Mouse (Mus musculus) G1E (cell line): ENCODE results near the gene Kmt5a. TPM values are rescaled to one million over a fixed set of nuclear protein-coding genes. Genes with fewer than 3 reads are reported as not detected.
"Not testable (repeated sequence)": the region's sequence is repeated elsewhere in the genome, so short reads cannot be mapped to it uniquely, and the experiment has no call there.

Source experiments
- ATAC-seq: 2 replicates; pipeline ENCODE4 v1.8.0; 2016; ENCODE audit warnings: mild to moderate bottlenecking; ENCODE audit not compliant: insufficient number of reproducible peaks, poor library complexity, low FRiP score, severe bottlenecking; ENCODE audit errors: extremely low read depth
- DNase-seq: peaks from one replicate; pipeline ENCODE4 v3.0.0; 2012; ENCODE audit warnings: low spot score
- H3K27me3 ChIP-seq: 2 replicates; pipeline ENCODE4 v1.6.1; 2012; ENCODE audit warnings: mild to moderate bottlenecking, low read length, inconsistent platforms; ENCODE audit not compliant: insufficient read depth
- H3K36me3 ChIP-seq: replicated peaks from 2 replicates; pipeline ENCODE3; 2012; ENCODE audit warnings: mild to moderate bottlenecking, inconsistent platforms
- H3K4me1 ChIP-seq: 2 replicates; pipeline ENCODE4 v1.6.1; 2012; ENCODE audit warnings: low read depth, low read length, inconsistent platforms, mixed read lengths; ENCODE audit not compliant: insufficient read depth
- H3K4me3 ChIP-seq: 2 replicates; pipeline ENCODE4 v1.5.1; 2012; ENCODE audit warnings: low read depth, mild to moderate bottlenecking, inconsistent platforms, low read length, moderate library complexity, mixed read lengths
- H3K9me3 ChIP-seq: replicated peaks from 2 replicates; pipeline ENCODE4 v1.6.1; 2012; ENCODE audit warnings: inconsistent platforms
- CTCF ChIP-seq: IDR thresholded peaks from 2 replicates; pipeline ENCODE4 v1.5.1; 2012; ENCODE audit warnings: low read depth, low read length, inconsistent platforms, mixed read lengths
- GATA1 ChIP-seq: IDR thresholded peaks from 2 replicates; pipeline ENCODE4 v1.6.1; 2012; ENCODE audit warnings: borderline replicate concordance, low read length, inconsistent platforms, mixed read lengths
- GATA2 ChIP-seq: IDR thresholded peaks from 2 replicates; pipeline ENCODE4 v1.6.1; 2012; ENCODE audit warnings: low read depth, low read length, inconsistent platforms, borderline replicate concordance
- POLR2AphosphoS5 ChIP-seq: IDR thresholded peaks from 2 replicates; pipeline ENCODE4 v1.6.1; 2012; ENCODE audit warnings: low read depth, low read length, inconsistent platforms; ENCODE audit not compliant: insufficient replicate concordance
- TAL1 ChIP-seq: conservative IDR thresholded peaks from 2 replicates; pipeline ENCODE4 v1.6.1; 2012; ENCODE audit warnings: low read depth, low read length, inconsistent platforms, mixed read lengths
- polyA plus RNA-seq: library from polyadenylated mRNA; stranded (reverse); fragments of >175 nt; gene quantifications from 2 replicates; pipeline ENCODE4 v1.2.3, GENCODE M21; 2012
- total RNA-seq, 2 experiments: library from RNA; stranded (forward) in 1 of 2; stranded (reverse) in 1 of 2; fragments of 200-1000 nt in 1 of 2; fragments of >200 nt in 1 of 2; fragmentation: Nextera tagmentation in 1 of 2; gene quantifications; 2 replicates each; pipeline ENCODE4 v1.2.3; 2014 to 2017

Gene Kmt5a
- total and polyA plus RNA-seq, 3 experiments, result 91.8 to 504 (median 320) TPM

DNA sequence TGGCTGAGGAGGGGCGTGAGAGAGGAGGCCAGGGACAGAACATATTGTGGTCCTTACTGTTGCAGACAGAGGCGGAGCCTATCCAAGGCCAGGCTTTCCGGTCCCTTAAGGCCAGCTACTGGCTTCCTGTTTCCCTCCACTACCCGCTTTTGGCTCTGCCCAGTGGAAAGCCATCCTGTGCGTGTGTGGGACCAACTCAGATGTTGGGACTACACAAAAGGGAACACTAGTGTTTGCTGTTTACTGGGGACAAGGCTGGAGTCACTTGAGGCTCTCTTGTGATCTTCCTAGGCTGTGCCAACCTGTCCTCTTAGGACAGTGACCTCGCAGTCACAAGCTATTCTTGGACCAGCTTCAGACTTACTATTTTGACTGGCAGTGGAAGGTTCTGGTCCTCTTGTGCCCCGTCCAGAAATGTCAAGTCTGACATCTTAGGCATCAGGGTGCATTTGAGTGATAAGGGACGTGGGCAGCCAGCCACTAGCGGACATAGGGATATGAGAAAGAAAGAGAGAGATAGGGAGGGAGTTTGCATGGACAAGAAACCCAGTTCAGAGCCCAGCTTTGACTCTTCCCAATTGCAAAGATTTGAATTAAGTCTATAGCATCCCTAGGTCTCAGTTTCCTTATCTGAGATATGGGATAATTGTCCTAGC is 58.6 kb downstream of the Kmt5a start:
- H3K4me3 ChIP-seq, result no peak overlapping the region
- TF ChIP-seq GATA2, result no peak
- TF ChIP-seq TAL1, result no peak
- no peak for TF ChIP-seq CTCF
- no peak for TF ChIP-seq POLR2AphosphoS5
- no peak for TF ChIP-seq GATA1
- peaks cover 16% of the 10 kb centered on the region for H3K36me3 ChIP-seq
- H3K9me3 ChIP-seq, result no peaks in the 10 kb centered on the region
- ATAC-seq, result no peak
- peaks cover 34% of the 10 kb centered on the region for H3K4me1 ChIP-seq
- H3K27me3 ChIP-seq, result peaks cover 27% of the 10 kb centered on the region
- no peak for DNase-seq

DNA sequence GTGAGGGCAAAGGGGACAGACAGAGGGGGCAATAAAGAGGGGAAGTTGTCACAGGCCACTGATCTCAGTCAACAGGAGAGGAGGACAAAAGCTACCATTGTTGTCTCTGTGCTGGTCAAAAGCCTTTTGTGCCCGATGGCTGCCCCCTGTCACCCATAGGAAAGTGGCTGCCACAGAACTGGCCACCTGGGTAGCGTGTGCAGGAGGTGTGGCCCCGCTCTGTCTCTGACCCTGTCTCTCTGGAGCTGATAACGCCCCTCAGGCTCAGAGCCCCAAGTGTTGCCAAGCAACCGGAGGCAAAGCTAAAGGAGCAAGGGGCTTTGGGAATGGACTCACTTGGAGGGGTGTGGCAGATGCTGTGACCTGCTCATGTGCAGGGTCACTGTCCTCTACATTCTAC is 59.3 kb downstream of the Kmt5a start:
- Histone ChIP-seq H3K9me3 (no peaks in the 10 kb centered on the region), H3K36me3 (peaks cover 10% of the 10 kb centered on the region), H3K4me3 (no peak overlapping the region), H3K4me1 (peaks cover 34% of the 10 kb centered on the region), H3K27me3 (peaks cover 34% of the 10 kb centered on the region)
- DNase-seq, result no peak
- ATAC-seq, result no peak
- no peak for TF ChIP-seq GATA1
- TF ChIP-seq CTCF, result no peak

DNA sequence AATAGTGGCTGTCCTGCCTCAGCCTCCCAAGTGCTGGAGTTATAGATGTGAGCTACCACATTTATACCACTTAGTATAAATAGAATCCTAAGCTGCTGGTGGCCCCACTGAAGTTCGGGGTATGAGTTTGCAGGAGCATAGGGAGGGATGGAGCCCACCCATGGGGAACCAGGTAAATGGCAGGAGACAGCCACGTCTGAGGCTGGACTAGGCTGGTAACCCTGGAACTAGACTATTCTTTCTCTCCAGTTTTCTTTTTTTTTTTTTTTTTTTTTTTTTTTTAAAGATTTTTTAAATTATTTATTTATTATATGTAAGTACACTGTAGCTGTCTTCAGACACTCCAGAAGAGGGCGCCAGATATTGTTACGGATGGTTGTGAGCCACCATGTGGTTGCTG is 60.3 kb downstream of the Kmt5a start:
- Histone ChIP-seq H3K27me3 (peaks cover 40% of the 10 kb centered on the region), H3K4me1 (peaks cover 34% of the 10 kb centered on the region)
- not testable (repeated sequence) for H3K36me3 ChIP-seq, ATAC-seq, H3K4me3 ChIP-seq, DNase-seq, H3K9me3 ChIP-seq

DNA sequence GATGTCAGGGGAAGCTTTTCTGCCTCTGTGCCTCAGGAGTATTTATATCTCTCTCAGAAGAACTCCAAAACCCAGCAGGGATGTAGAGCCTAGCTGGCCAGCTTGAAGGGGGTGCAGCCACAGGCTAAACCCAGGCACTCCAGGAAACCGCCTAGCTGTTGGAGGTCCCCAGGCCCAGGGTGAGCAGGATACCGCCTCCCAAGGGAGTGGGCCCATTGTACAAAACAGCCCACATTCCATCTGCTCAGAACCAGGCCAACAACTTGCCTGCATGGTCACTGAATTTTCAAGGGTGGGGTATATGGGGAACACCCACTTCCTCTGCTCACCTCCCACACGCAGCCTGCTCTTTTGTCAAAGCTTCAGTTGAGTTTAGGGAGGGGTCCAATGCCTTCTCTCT is 60.8 kb downstream of the Kmt5a start:
- H3K36me3 ChIP-seq, result peaks cover under 1% of the 10 kb centered on the region
- no peak for ATAC-seq
- TF ChIP-seq GATA1 (no peak), CTCF (no peak), TAL1 (no peak), POLR2AphosphoS5 (no peak), GATA2 (no peak)
- H3K9me3 ChIP-seq, result no peaks in the 10 kb centered on the region
- peaks cover 34% of the 10 kb centered on the region for H3K4me1 ChIP-seq
- no peak for DNase-seq
- H3K4me3 ChIP-seq, result no peak overlapping the region
- peaks cover 45% of the 10 kb centered on the region for H3K27me3 ChIP-seq

DNA sequence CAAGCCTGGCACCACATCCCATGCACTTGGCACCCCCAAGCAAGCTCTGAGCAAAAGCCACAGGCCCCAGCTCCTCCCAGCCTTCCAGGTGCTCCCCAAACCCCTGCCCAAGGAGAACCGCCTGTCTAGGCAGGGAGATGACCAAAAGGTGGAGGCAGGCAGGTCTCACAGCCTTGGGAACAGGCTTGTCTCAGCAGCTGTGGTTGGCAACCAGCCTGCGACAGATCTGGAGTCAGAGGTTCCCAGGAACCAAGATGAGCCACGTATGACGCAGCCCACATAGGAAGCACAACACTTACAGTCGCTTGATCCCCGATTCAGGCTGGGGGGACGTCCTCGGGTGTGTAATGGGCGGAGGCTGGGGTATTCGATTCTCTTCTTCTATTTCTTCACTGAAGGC is 61.8 kb downstream of the Kmt5a start:
- H3K27me3 ChIP-seq, result peaks cover 51% of the 10 kb centered on the region
- no peak for DNase-seq

DNA sequence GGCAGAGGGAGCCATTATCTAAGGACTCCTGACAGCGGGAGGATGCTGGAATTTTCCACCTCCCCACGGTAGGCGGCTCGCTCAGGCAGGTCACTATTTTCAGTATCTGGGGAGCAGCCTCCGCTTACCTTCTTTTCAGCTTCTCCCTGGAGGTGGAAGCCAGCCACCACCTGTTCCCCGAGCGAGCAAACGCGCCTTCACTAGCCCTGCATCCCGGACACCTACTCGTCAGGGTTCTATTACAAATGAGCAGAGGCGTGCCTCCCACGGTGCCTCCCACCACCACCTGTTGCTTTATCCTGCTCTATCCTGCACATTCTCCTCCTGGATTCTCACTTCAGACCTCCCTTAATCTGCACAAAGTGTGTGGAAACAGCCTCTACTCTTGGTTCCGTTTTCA is 64.0 kb downstream of the Kmt5a start:
- TF ChIP-seq CTCF (no peak), TAL1 (no peak), GATA1 (no peak), POLR2AphosphoS5 (no peak), GATA2 (no peak)
- H3K36me3 ChIP-seq, result no peaks in the 10 kb centered on the region
- H3K27me3 ChIP-seq, result peaks cover 67% of the 10 kb centered on the region
- no peak for ATAC-seq
- H3K4me1 ChIP-seq, result peaks cover 16% of the 10 kb centered on the region
- H3K9me3 ChIP-seq, result no peaks in the 10 kb centered on the region
- H3K4me3 ChIP-seq, result no peak overlapping the region
- no peak for DNase-seq

More for the DNA sequence above, 61.8 kb downstream of the Kmt5a start:
- H3K4me3 ChIP-seq, result no peak overlapping the region
- no peaks in the 10 kb centered on the region for H3K9me3 ChIP-seq
- peaks cover 32% of the 10 kb centered on the region for H3K4me1 ChIP-seq
- no peaks in the 10 kb centered on the region for H3K36me3 ChIP-seq
- no peak for ATAC-seq
- TF ChIP-seq GATA1, result no peak
- no peak for TF ChIP-seq CTCF
- no peak for TF ChIP-seq POLR2AphosphoS5

DNA sequence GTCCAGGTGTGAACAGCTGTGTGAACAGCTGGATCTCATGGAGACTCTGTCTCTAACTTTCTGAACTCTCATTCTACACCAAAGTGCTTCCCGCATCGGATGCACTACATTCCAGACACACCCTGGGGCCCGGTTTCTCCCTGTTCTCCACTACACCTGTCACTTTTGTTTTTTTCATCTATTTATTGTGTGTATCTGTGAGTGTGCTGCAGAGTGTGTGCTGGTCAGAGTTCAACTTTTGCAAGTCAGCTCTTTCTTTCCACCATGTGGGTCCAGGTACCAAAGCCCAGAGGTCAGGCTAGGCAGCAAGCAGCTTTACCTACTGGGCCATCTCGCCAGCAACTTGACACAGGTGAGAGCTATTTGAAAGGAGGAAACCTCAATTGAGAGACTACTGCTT is 65.5 kb downstream of the Kmt5a start:
- peaks cover 74% of the 10 kb centered on the region for H3K27me3 ChIP-seq
- peaks cover 17% of the 10 kb centered on the region for H3K4me1 ChIP-seq
- no peak for TF ChIP-seq POLR2AphosphoS5
- no peak for TF ChIP-seq TAL1
- no peak for TF ChIP-seq CTCF
- no peak for TF ChIP-seq GATA1
- no peak for TF ChIP-seq GATA2
- H3K4me3 ChIP-seq, result no peak overlapping the region
- H3K36me3 ChIP-seq, result no peaks in the 10 kb centered on the region
- DNase-seq (no peak), ATAC-seq (no peak)
- H3K9me3 ChIP-seq, result no peaks in the 10 kb centered on the region
